Mouse (Mus musculus) lung, postnatal 0 days (tissue): ENCODE data around the gene Med20.

Experiments
- CTCF ChIP-seq: IDR thresholded peaks from 2 replicates; pipeline ENCODE4 v1.5.1; 2016; ENCODE audit warnings: antibody characterized with exemption, mild to moderate bottlenecking
- EP300 ChIP-seq: IDR thresholded peaks from 2 replicates; pipeline ENCODE4 v1.6.1; 2016; ENCODE audit warnings: antibody characterized with exemption, mild to moderate bottlenecking, control low read depth

GRCm38 (mm10) chr17:47611661-47611982 is 240 bp downstream of the Med20 start:
- TF ChIP-seq CTCF (no peak), EP300 (0 out of 2 replicates have a peak, but pooled peaks have one; percentile 5)
